Mouse (Mus musculus): ENCODE data around the gene Gm21693. TPM values are rescaled to one million over a fixed set of nuclear protein-coding genes. Genes with fewer than 3 reads are reported as not detected.

The Gm21693 gene
- total RNA-seq (2023): not detected

GRCm38 (mm10) chrY:3345229-3345628 lies at the start of gene Gm21693:
Gene Gm21693 (minus strand): TSS chrY:3345329.

GRCm38 (mm10) chrY:3306349-3306748 lies 38.8 kb downstream of the Gm21693 start, which contains the start of gene Gm21677:
Gene Gm21677 (minus strand): TSS chrY:3306449.

Other genes with a start within 250 kb of the Gm21693 start
- gene Gm21677, start 38.9 kb downstream of the Gm21693 start, total RNA-seq (2023): not detected
- not detected for gene Gm21704, start 64.8 kb upstream of the Gm21693 start, total RNA-seq (2023)
- not detected for gene Gm21708, start 64.8 kb upstream of the Gm21693 start, total RNA-seq (2023)

All from CD8-positive naive resting alpha-beta T cell, adult 57 days (primary cell).